Mouse (Mus musculus) erythroblast, embryonic 14.5 days (primary cell): Measurements from ENCODE around the gene Coro2a.

Experiments used
- GATA1 ChIP-seq: IDR thresholded peaks from 2 replicates; pipeline ENCODE4 v1.6.1; 2012; ENCODE audit warnings: low read length, inconsistent platforms, mixed read lengths
- TAL1 ChIP-seq: IDR thresholded peaks from 3 replicates; pipeline ENCODE4 v1.6.1; 2012; ENCODE audit warnings: low read length, inconsistent platforms, mixed read lengths

DNA sequence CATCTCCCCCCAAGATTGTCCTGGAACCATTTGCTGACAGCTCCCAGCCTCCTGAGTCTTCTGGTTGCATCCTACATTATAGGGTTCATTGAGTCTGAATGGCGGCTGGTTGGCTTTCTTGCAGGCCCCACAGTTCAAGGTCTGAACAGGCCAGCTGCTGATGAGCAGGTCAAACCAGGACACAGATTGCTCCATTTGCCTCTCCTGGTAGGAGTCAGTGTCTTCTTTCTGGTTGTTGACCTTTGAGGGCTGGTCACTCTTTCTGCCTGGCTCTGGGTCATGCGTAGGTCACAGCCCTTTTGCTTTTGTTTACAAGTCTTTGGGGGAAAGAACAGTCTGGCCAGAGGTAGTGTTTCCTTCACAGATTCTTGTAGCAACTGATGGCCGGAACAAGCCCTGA lies 103.5 kb downstream of the Coro2a start:
- TF ChIP-seq TAL1 (no peak), GATA1 (no peak)
